Mouse (Mus musculus) liver, embryonic 14.5 days (tissue): ENCODE measurements around the gene Ppm1l. TPM values are rescaled to one million over a fixed set of nuclear protein-coding genes. Genes with fewer than 3 reads are reported as not detected.

Experiments used
- ATAC-seq: fragments of 200-750 bp; cut with Nextera tagmentation; 2 replicates; pipeline ENCODE4 v1.8.0; 2017; ENCODE audit warnings: moderate number of reproducible peaks, mild to moderate bottlenecking, moderate library complexity; ENCODE audit not compliant: insufficient read depth
- DNase-seq, 3 experiments: peaks; one replicate each; pipeline ENCODE4 v3.0.0-alpha.2; 2012 to 2013; ENCODE audit warnings: low read depth in 3 of 3, low spot score in 3 of 3
- H3K27ac ChIP-seq: fragments of 300-500 bp; sonication (generic); 2 replicates; pipeline ENCODE4 v1.5.1; 2014; ENCODE audit warnings: moderate library complexity, mild to moderate bottlenecking, control low read depth, inconsistent platforms
- H3K27me3 ChIP-seq: fragments of 300-500 bp; sonication (generic); 2 replicates; pipeline ENCODE4 v1.6.1; 2014; ENCODE audit warnings: mild to moderate bottlenecking, low read length, moderate library complexity; ENCODE audit not compliant: control insufficient read depth, insufficient read depth
- H3K36me3 ChIP-seq: fragments of 300-500 bp; sonication (generic); replicated peaks from 2 replicates; pipeline ENCODE4 v1.6.1; 2014; ENCODE audit warnings: low read depth; ENCODE audit not compliant: control insufficient read depth, insufficient read depth
- H3K4me1 ChIP-seq, 2 experiments: fragments of 200-500 bp in 1 of 2; fragments of 300-500 bp in 1 of 2; sonication (generic) in 1 of 2; replicated peaks; 2 replicates each; pipeline ENCODE4 v1.6.1; 2012 to 2014; ENCODE audit warnings: antibody characterized with exemption in 1 of 2, inconsistent platforms in 1 of 2, low read length in 1 of 2; ENCODE audit not compliant: control insufficient read depth in 2 of 2, insufficient read depth in 2 of 2
- H3K4me2 ChIP-seq: fragments of 300-500 bp; sonication (generic); 2 replicates; pipeline ENCODE4 v1.6.1; 2014; ENCODE audit warnings: low read depth, mild to moderate bottlenecking, control low read depth, moderate library complexity
- H3K4me3 ChIP-seq, 2 experiments: fragments of 200-500 bp in 1 of 2; fragments of 300-500 bp in 1 of 2; sonication (generic) in 1 of 2; 2 replicates each; pipeline ENCODE4 v1.5.1; 2012 to 2014; ENCODE audit warnings: low read depth in 2 of 2, low read length in 2 of 2, mild to moderate bottlenecking in 2 of 2, control low read depth in 1 of 2, inconsistent platforms in 1 of 2, moderate library complexity in 1 of 2; ENCODE audit not compliant: insufficient read depth in 1 of 2
- H3K9ac ChIP-seq: fragments of 300-500 bp; sonication (generic); replicated peaks from 2 replicates; pipeline ENCODE4 v1.6.1; 2014; ENCODE audit warnings: mild to moderate bottlenecking, control low read depth, moderate library complexity
- H3K9me3 ChIP-seq: fragments of 300-500 bp; sonication (generic); 2 replicates; pipeline ENCODE4 v1.6.1; 2016; ENCODE audit warnings: low read length, mixed read lengths; ENCODE audit not compliant: control insufficient read depth
- CTCF ChIP-seq: IDR thresholded peaks from 2 replicates; pipeline ENCODE4 v1.5.1; 2016; ENCODE audit warnings: antibody characterized with exemption, low read depth, control low read depth
- EP300 ChIP-seq: IDR thresholded peaks from 2 replicates; pipeline ENCODE4 v1.6.1; 2016; ENCODE audit warnings: antibody characterized with exemption, low read depth
- WGBS: fragments of 180-500 bp; shearing (Covaris S2); extraction: QIAGEN DNeasy Blood & Tissue Kit; methylation state at CpG from one replicate; pipeline ENCODE4 v1.1.7; 2014; ENCODE audit not compliant: insufficient replicate concordance; 5-methylcytosine and 5-hydroxymethylcytosine counted together
- polyA plus RNA-seq, 2 experiments: library from polyadenylated mRNA; depleted of rRNA in 1 of 2; stranded (reverse) in 1 of 2; unstranded in 1 of 2; fragments of >200 nt; fragmentation: Nextera tagmentation in 1 of 2; extraction: Ambion mirVana in 1 of 2; gene quantifications; 2 replicates each; pipeline versions ENCODE4 v1.2.1 to v1.2.3; 2012 to 2014

Gene Ppm1l
- polyA plus RNA-seq, 2 experiments: 2.4 to 3.7 TPM

- Histone ChIP-seq H3K4me2 (peak overlapping the region; percentile 88), H3K9ac (peak overlapping the region; percentile 96), H3K4me1 (peaks cover 12 to 20% of the 10 kb centered on the region in 2 experiments), H3K36me3 (no peaks in the 10 kb centered on the region), H3K4me3 (peak overlapping the region; percentile 85 to 96), H3K27me3 (no peaks in the 10 kb centered on the region), H3K27ac (peak overlapping the region; percentile 87), H3K9me3 (no peaks in the 10 kb centered on the region)
- DNase-seq (peak; percentile 51 to 69 (median 61)), ATAC-seq (peak; percentile 29)
- TF ChIP-seq EP300: no peak
- no peak for TF ChIP-seq CTCF
- WGBS: 7% methylated on average over 25 of the region's 25 CpGs
Measured at GRCm38 (mm10) chr3:69318131-69318951, 1.7 kb downstream of the Ppm1l start.

- DNase-seq (peak; percentile 62 to 77 (median 66)), ATAC-seq (peak; percentile 52)
- H3K9ac ChIP-seq: peak overlapping the region; percentile 96
- H3K4me3 ChIP-seq: peak overlapping the region; percentile 85 to 96
- no peaks in the 10 kb centered on the region for H3K36me3 ChIP-seq
- peak overlapping the region; percentile 88 for H3K4me2 ChIP-seq
- 20% methylated on average over 6 of the region's 6 CpGs for WGBS
- H3K27me3 ChIP-seq: no peaks in the 10 kb centered on the region
- peaks cover 14 to 22% of the 10 kb centered on the region in 2 experiments for H3K4me1 ChIP-seq
- H3K9me3 ChIP-seq: no peaks in the 10 kb centered on the region
- TF ChIP-seq EP300 (peak; percentile 74), CTCF (no peak)
- peak overlapping the region; percentile 87 for H3K27ac ChIP-seq
Measured at GRCm38 (mm10) chr3:69319061-69319720, 2.5 kb downstream of the Ppm1l start.

GRCm38 (mm10) chr3:69323982-69324381, 7.3 kb downstream of the Ppm1l start:
- 61% methylated on average over 3 of the region's 3 CpGs for WGBS
- ATAC-seq (no peak), DNase-seq (no peak)

GRCm38 (mm10) chr3:69329910-69330309, 13.2 kb downstream of the Ppm1l start:
- no peaks in the 10 kb centered on the region; the same call in 1 of the 2 replicates for H3K36me3 ChIP-seq
- no peak overlapping the region for H3K4me3 ChIP-seq
- H3K27ac ChIP-seq: no peak overlapping the region
- no peaks in the 10 kb centered on the region for H3K27me3 ChIP-seq
- no peak for ATAC-seq
- TF ChIP-seq EP300 (no peak), CTCF (no peak)
- WGBS: 34% methylated on average over 5 of the region's 5 CpGs
- H3K9ac ChIP-seq: no peak overlapping the region
- peaks cover 7 to 13% of the 10 kb centered on the region in 2 experiments for H3K4me1 ChIP-seq
- H3K9me3 ChIP-seq: no peaks in the 10 kb centered on the region
- no peak overlapping the region for H3K4me2 ChIP-seq
- no peak for DNase-seq

More at GRCm38 (mm10) chr3:69323982-69324381, 7.3 kb downstream of the Ppm1l start:
- Histone ChIP-seq H3K9me3 (no peaks in the 10 kb centered on the region), H3K9ac (no peak overlapping the region), H3K4me2 (no peak overlapping the region), H3K27ac (no peak overlapping the region), H3K36me3 (no peaks in the 10 kb centered on the region; the same call in 1 of the 2 replicates), H3K4me1 (peaks cover 14 to 22% of the 10 kb centered on the region in 2 experiments), H3K27me3 (no peaks in the 10 kb centered on the region), H3K4me3 (no peak overlapping the region)
- TF ChIP-seq EP300 (no peak), CTCF (0 out of 2 replicates have a peak, but pooled peaks have one; percentile 2)

- Histone ChIP-seq H3K36me3 (no peaks in the 10 kb centered on the region), H3K4me3 (no peak overlapping the region), H3K9ac (no peak overlapping the region; the same call in 1 of the 2 replicates), H3K4me1 (peaks cover 7 to 16% of the 10 kb centered on the region in 2 experiments), H3K27me3 (no peaks in the 10 kb centered on the region), H3K4me2 (0 out of 2 replicates have a peak overlapping the region, but pooled peaks have one; percentile 14), H3K9me3 (no peaks in the 10 kb centered on the region), H3K27ac (no peak overlapping the region)
- DNase-seq: no peak
- ATAC-seq: no peak; the same call in 1 of the 2 replicates
- no peak for TF ChIP-seq CTCF
- 63% methylated on average over 9 of the region's 9 CpGs for WGBS
Measured at GRCm38 (mm10) chr3:69333819-69334218, 17.2 kb downstream of the Ppm1l start.
